ENCODE assay signal across 10 mouse cellular contexts in the genomic region with DNA sequence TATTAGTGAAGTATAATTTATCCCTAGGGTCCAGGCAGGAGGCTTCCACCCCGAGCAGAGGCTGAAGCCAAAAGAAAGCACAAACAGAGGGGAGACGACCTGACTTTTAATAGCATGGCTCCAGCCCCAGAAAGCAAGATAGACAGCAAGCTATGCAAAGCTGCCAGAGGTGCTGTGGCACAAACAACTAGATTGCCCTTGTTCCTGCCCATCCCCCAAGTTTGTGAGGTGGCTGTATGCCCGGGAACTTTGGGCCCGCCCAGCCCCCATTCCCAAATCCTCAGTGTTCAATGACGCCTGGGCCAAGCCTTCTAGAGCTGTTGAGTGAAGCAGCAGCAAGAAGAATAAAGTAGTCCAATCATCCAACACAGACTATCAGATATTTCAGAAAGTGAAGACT. TPM values are rescaled to one million over a fixed set of nuclear protein-coding genes. Genes with fewer than 3 reads are reported as not detected.
DNase-seq lines count a peak whose midpoint lies in the region; ATAC-seq and TF ChIP-seq lines count a peak whose summit lies in the region.
"Had no signal": no experiment of that assay in that cellular context is flagged by ENCODE, and none has a peak within 500 bp of the region (broad histone marks: within the 10 kb centered on the region; RNA-seq: fewer than 3 reads in every experiment).

No protein-coding gene starts in this region.

- H3K4me2 ChIP-seq in stomach, postnatal 0 days (replicated peaks; ENCODE audit: low read depth), result no peak overlapping the region
- H3K4me2 ChIP-seq in hindbrain, embryonic 14.5 days (replicated peaks), result no peak overlapping the region
- H3K4me2 ChIP-seq: heart, embryonic 13.5 days had no signal

- intact Hi-C loops in heart, postnatal 36 days (cut with DNase I), result loop anchor here (5.0 kb wide), 1 partner anchor 102 kb away; a partner anchor contains a TSS
- intact Hi-C loops in left cerebral cortex, postnatal 10 days (cut with DNase I), result no loop called here

- H3K4me3 ChIP-seq in E14TG2a.4 (replicated peaks; ENCODE audit: low read length), result peak overlapping the region; percentile 32
- H3K4me3 ChIP-seq in stomach, postnatal 0 days (ENCODE audit: low read depth, low read length), result no peak overlapping the region
- H3K4me3 ChIP-seq in limb, embryonic 10.5 days, result no peak overlapping the region
- no peak overlapping the region for H3K4me3 ChIP-seq in hindbrain, embryonic 14.5 days (replicated peaks; ENCODE audit: low read length)
- H3K4me3 ChIP-seq: heart, embryonic 13.5 days had no signal

- no peaks in the 10 kb centered on the region for H3K9me3 ChIP-seq in E14TG2a.4 (ENCODE audit: low read length)
- no peaks in the 10 kb centered on the region for H3K9me3 ChIP-seq in stomach, postnatal 0 days (ENCODE audit: control insufficient read depth, low read length)
- no peaks in the 10 kb centered on the region for H3K9me3 ChIP-seq in limb, embryonic 10.5 days (replicated peaks)
- H3K9me3 ChIP-seq in hindbrain, embryonic 14.5 days (ENCODE audit: control insufficient read depth, low read length), result no peaks in the 10 kb centered on the region
- H3K9me3 ChIP-seq: heart, embryonic 13.5 days had no signal

- DNase-seq in adrenal gland, postnatal 10 days, result peak; percentile 65
- DNase-seq in adrenal gland, adult 8-10 months, result no peak
- DNase-seq in heart, postnatal 36 days, result peak; percentile 60 to 72
- peak; percentile 61 to 66 for DNase-seq in left cerebral cortex, postnatal 10 days (ENCODE audit: extremely low spot score in 1 of 2, low spot score in 2 of 2)
- peak; percentile 55 for DNase-seq in stomach, postnatal 0 days (ENCODE audit: low spot score)
- no peak for DNase-seq in limb, embryonic 10.5 days (ENCODE audit: low spot score)
- no peak for DNase-seq in hindbrain, embryonic 14.5 days (ENCODE audit: low spot score)

- peak; percentile 30 for TF ChIP-seq EP300 in stomach, postnatal 0 days (optimal IDR thresholded peaks at IDR 0.05)

- peaks cover 5% of the 10 kb centered on the region for H3K27me3 ChIP-seq in E14TG2a.4 (ENCODE audit: insufficient read depth, low read length)
- H3K27me3 ChIP-seq in stomach, postnatal 0 days (ENCODE audit: control insufficient read depth, insufficient read depth, low read length), result no peaks in the 10 kb centered on the region
- H3K27me3 ChIP-seq in limb, embryonic 10.5 days (ENCODE audit: low read depth, poor library complexity, severe bottlenecking), result peaks cover 44% of the 10 kb centered on the region
- peaks cover 38% of the 10 kb centered on the region for H3K27me3 ChIP-seq in hindbrain, embryonic 14.5 days (ENCODE audit: control insufficient read depth, insufficient read depth, low read length)

- WGBS in stomach, postnatal 0 days, result 45% methylated on average over 5 of the region's 5 CpGs
- WGBS in limb, embryonic 10.5 days, result 84% methylated on average over 5 of the region's 5 CpGs
- WGBS in hindbrain, embryonic 14.5 days, result 80% methylated on average over 5 of the region's 5 CpGs

- TF ChIP-seq CTCF in E14TG2a.4 (conservative IDR thresholded peaks at IDR 0.05; ENCODE audit: low read length), result no peak
- no peak for TF ChIP-seq CTCF in stomach, postnatal 0 days (IDR thresholded peaks at IDR 0.05; ENCODE audit: low read depth)

- peak overlapping the region; percentile 81 for H3K27ac ChIP-seq in stomach, postnatal 0 days (replicated peaks)
- H3K27ac ChIP-seq in limb, embryonic 10.5 days, result no peak overlapping the region
- H3K27ac ChIP-seq in hindbrain, embryonic 14.5 days, result no peak overlapping the region
- H3K27ac ChIP-seq: heart, embryonic 13.5 days had no signal

- no peak overlapping the region for H3K9ac ChIP-seq in stomach, postnatal 0 days (ENCODE audit: low read length)
- H3K9ac ChIP-seq in hindbrain, embryonic 14.5 days, result no peak overlapping the region
- H3K9ac ChIP-seq: heart, embryonic 13.5 days had no signal

- peaks cover 90% of the 10 kb centered on the region for H3K4me1 ChIP-seq in E14TG2a.4 (replicated peaks; ENCODE audit: low read depth, low read length)
- H3K4me1 ChIP-seq in stomach, postnatal 0 days (replicated peaks; ENCODE audit: control insufficient read depth, insufficient read depth), result peaks cover 2% of the 10 kb centered on the region; the same call in 1 of the 2 replicates
- peaks cover 56% of the 10 kb centered on the region for H3K4me1 ChIP-seq in limb, embryonic 10.5 days
- H3K4me1 ChIP-seq in hindbrain, embryonic 14.5 days (replicated peaks; ENCODE audit: control insufficient read depth, insufficient read depth, low read length), result peaks cover 27% of the 10 kb centered on the region

- H3K36me3 ChIP-seq in E14TG2a.4 (ENCODE audit: insufficient read depth, low read length), result peaks cover 66% of the 10 kb centered on the region
- peaks cover 9% of the 10 kb centered on the region; the same call in 1 of the 2 replicates for H3K36me3 ChIP-seq in stomach, postnatal 0 days (ENCODE audit: control insufficient read depth, insufficient read depth, low read length)
- H3K36me3 ChIP-seq in limb, embryonic 10.5 days, result peaks cover 44% of the 10 kb centered on the region
- H3K36me3 ChIP-seq in hindbrain, embryonic 14.5 days (replicated peaks; ENCODE audit: control insufficient read depth, insufficient read depth), result peaks cover 35% of the 10 kb centered on the region

- ATAC-seq in stomach, postnatal 0 days (ENCODE audit: low FRiP score, low TSS enrichment), result no peak
- ATAC-seq in hindbrain, embryonic 14.5 days (ENCODE audit: low FRiP score), result no peak

RNA-seq across cellular contexts. Expression of a gene that starts 4.2 kb away (rescaled TPM):
- total RNA-seq in adrenal gland, postnatal 10 days (2021), result 100 to 1,000 TPM in 1 of 2 experiments, 10 to 100 TPM in 1; 91.9 to 101 TPM
- 100 to 1,000 TPM; 102 to 131 (median 120) TPM for total RNA-seq in adrenal gland, adult 8-10 months (2022)
- 10 to 100 TPM; 38.1 to 41.0 TPM for total RNA-seq in heart, postnatal 36 days (2021)
- 10 to 100 TPM; 94.4 to 95.0 TPM for total RNA-seq in left cerebral cortex, postnatal 10 days (2021)
- 57.9 and 58.1 TPM in 2 replicates for polyA plus RNA-seq in stomach, postnatal 0 days (2015; fragmentation: Nextera tagmentation; extraction: Ambion mirVana)
- 146 and 149 TPM in 2 replicates for polyA plus RNA-seq in limb, embryonic 10.5 days (2016; fragmentation: Nextera tagmentation; extraction: Ambion mirVana)
- 121 and 128 TPM in 2 replicates for polyA plus RNA-seq in hindbrain, embryonic 14.5 days (2014; fragmentation: Nextera tagmentation; extraction: Ambion mirVana)

RNA-seq across cellular contexts. Expression of a gene that starts 4.3 kb away (rescaled TPM):
- 10 to 100 TPM; 18.3 to 26.6 TPM for total RNA-seq in adrenal gland, postnatal 10 days (2021)
- 10 to 100 TPM; 19.4 to 49.8 (median 33.2) TPM for total RNA-seq in adrenal gland, adult 8-10 months (2022)
- 1 to 10 TPM; 2.5 to 4.0 TPM for total RNA-seq in heart, postnatal 36 days (2021)
- 10 to 100 TPM; 18.3 to 22.1 TPM for total RNA-seq in left cerebral cortex, postnatal 10 days (2021)
- 5.2 and 7.1 TPM in 2 replicates for polyA plus RNA-seq in stomach, postnatal 0 days (2015; fragmentation: Nextera tagmentation; extraction: Ambion mirVana)
- 10.3 and 12.8 TPM in 2 replicates for polyA plus RNA-seq in limb, embryonic 10.5 days (2016; fragmentation: Nextera tagmentation; extraction: Ambion mirVana)
- polyA plus RNA-seq in hindbrain, embryonic 14.5 days (2014; fragmentation: Nextera tagmentation; extraction: Ambion mirVana), result 15.8 and 19.5 TPM in 2 replicates

RNA-seq across cellular contexts. Expression of a gene that starts 4.8 kb away (rescaled TPM):
- 100 to 1,000 TPM in 1 of 2 experiments, 10 to 100 TPM in 1; 47.1 to 104 TPM for total RNA-seq in adrenal gland, postnatal 10 days (2021)
- 10 to 100 TPM; 43.5 to 54.4 (median 49.1) TPM for total RNA-seq in adrenal gland, adult 8-10 months (2022)
- 100 to 1,000 TPM; 778 to 837 TPM for total RNA-seq in heart, postnatal 36 days (2021)
- total RNA-seq in left cerebral cortex, postnatal 10 days (2021), result 100 to 1,000 TPM; 456 to 464 TPM
- 314 and 325 TPM in 2 replicates for polyA plus RNA-seq in stomach, postnatal 0 days (2015; fragmentation: Nextera tagmentation; extraction: Ambion mirVana)
- 10.0 and 10.7 TPM in 2 replicates for polyA plus RNA-seq in limb, embryonic 10.5 days (2016; fragmentation: Nextera tagmentation; extraction: Ambion mirVana)
- 13.8 and 20.8 TPM in 2 replicates for polyA plus RNA-seq in hindbrain, embryonic 14.5 days (2014; fragmentation: Nextera tagmentation; extraction: Ambion mirVana)

RNA-seq across cellular contexts. Expression of a gene that starts 17.0 kb away (rescaled TPM):
- not detected for total RNA-seq in adrenal gland, postnatal 10 days (2021)
- total RNA-seq in adrenal gland, adult 8-10 months (2022), result not detected
- not detected for total RNA-seq in heart, postnatal 36 days (2021)
- not detected for total RNA-seq in left cerebral cortex, postnatal 10 days (2021)
- polyA plus RNA-seq in stomach, postnatal 0 days (2015; fragmentation: Nextera tagmentation; extraction: Ambion mirVana), result 0.25 TPM in 1 of 2 replicates, not detected in the other
- not detected in 2 replicates for polyA plus RNA-seq in limb, embryonic 10.5 days (2016; fragmentation: Nextera tagmentation; extraction: Ambion mirVana)
- not detected in 2 replicates for polyA plus RNA-seq in hindbrain, embryonic 14.5 days (2014; fragmentation: Nextera tagmentation; extraction: Ambion mirVana)
- polyA plus RNA-seq: brain, embryonic 14.5 days; heart, embryonic 13.5 days had no signal

RNA-seq across cellular contexts. Expression of a gene that starts 21.3 kb away (rescaled TPM):
- total RNA-seq in adrenal gland, postnatal 10 days (2021), result 10 to 100 TPM; 40.5 to 45.1 TPM
- 100 to 1,000 TPM in 3 of 4 experiments, 10 to 100 TPM in 1; 85.7 to 111 (median 108) TPM for total RNA-seq in adrenal gland, adult 8-10 months (2022)
- 100 to 1,000 TPM; 104 to 112 TPM for total RNA-seq in heart, postnatal 36 days (2021)
- 10 to 100 TPM; 64.1 to 69.0 TPM for total RNA-seq in left cerebral cortex, postnatal 10 days (2021)
- polyA plus RNA-seq in stomach, postnatal 0 days (2015; fragmentation: Nextera tagmentation; extraction: Ambion mirVana), result 24.2 and 25.8 TPM in 2 replicates
- 23.8 and 29.9 TPM in 2 replicates for polyA plus RNA-seq in limb, embryonic 10.5 days (2016; fragmentation: Nextera tagmentation; extraction: Ambion mirVana)
- polyA plus RNA-seq in hindbrain, embryonic 14.5 days (2014; fragmentation: Nextera tagmentation; extraction: Ambion mirVana), result 39.5 and 45.2 TPM in 2 replicates

Comparison
In these comparisons a context has a peak if more than half of its experiments do, and no peak if none do; other contexts are left out.
1. DNase-seq: peak in adrenal gland, postnatal 10 days (single experiment), heart, postnatal 36 days (2 of 2), left cerebral cortex, postnatal 10 days (2 of 2) and stomach, postnatal 0 days (single experiment); none in adrenal gland, adult 8-10 months (single experiment), limb, embryonic 10.5 days (single experiment) and hindbrain, embryonic 14.5 days (single experiment).
2. RNA of a gene that starts 4.8 kb away (total RNA-seq): 778 to 837 TPM in heart, postnatal 36 days and 456 to 464 TPM in left cerebral cortex, postnatal 10 days; 47.1 to 104 TPM in adrenal gland, postnatal 10 days and 43.5 to 54.4 TPM in adrenal gland, adult 8-10 months; every median in the first group is over 4 times any median in the second.